Mouse (Mus musculus): Measurements from ENCODE around the gene Zfp870.

DNA sequence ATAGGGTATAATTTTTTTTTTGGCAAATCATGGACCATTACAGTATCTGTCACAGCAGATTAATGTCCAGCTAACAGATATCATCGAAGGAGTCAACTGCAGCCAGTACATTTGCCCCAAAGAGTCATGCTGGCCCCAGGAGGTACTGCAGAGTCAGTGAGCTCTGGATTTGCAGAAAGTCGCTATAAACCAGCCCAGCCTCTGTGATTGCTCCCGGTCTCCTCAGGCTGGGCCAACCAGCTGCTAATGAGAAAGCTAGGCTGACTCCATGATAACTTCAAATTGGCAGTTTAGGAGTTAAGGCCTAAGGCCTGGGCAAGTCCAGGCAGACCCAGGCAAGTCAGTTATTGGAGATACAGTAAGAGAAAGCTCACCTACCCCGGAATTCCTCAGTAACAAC is 19.4 kb downstream of the Zfp870 start:
- TF ChIP-seq CTCF (IDR thresholded peaks at IDR 0.05; ENCODE audit: low read depth) (no peak), EP300 (IDR thresholded peaks at IDR 0.05; ENCODE audit: low read depth) (no peak)
